Mouse (Mus musculus): ENCODE data around the gene Prr5l.

- no peak for TF ChIP-seq CTCF (IDR thresholded peaks at IDR 0.05; ENCODE audit: borderline replicate concordance, control insufficient read depth, extremely low read depth, insufficient read depth, low read length, poor library complexity)
- no peak for TF ChIP-seq POLR2A (IDR thresholded peaks at IDR 0.05; ENCODE audit: control insufficient read depth, extremely low read depth, insufficient read depth, low read length, poor library complexity)
Measured at GRCm38 (mm10) chr2:101830186-101830915, 52.5 kb downstream of the Prr5l start.

Data from thymus, adult 2 months (tissue).